Mouse (Mus musculus): Measurements from ENCODE around the gene Mapk8ip3. TPM values are rescaled to one million over a fixed set of nuclear protein-coding genes. Genes with fewer than 3 reads are reported as not detected.
A peak's percentile ranks its signal among the peaks of the same experiment; 100 is the strongest.

Gene Mapk8ip3
- polyA plus RNA-seq, 1 experiment from 2014 or later, result 22.4 TPM

DNA sequence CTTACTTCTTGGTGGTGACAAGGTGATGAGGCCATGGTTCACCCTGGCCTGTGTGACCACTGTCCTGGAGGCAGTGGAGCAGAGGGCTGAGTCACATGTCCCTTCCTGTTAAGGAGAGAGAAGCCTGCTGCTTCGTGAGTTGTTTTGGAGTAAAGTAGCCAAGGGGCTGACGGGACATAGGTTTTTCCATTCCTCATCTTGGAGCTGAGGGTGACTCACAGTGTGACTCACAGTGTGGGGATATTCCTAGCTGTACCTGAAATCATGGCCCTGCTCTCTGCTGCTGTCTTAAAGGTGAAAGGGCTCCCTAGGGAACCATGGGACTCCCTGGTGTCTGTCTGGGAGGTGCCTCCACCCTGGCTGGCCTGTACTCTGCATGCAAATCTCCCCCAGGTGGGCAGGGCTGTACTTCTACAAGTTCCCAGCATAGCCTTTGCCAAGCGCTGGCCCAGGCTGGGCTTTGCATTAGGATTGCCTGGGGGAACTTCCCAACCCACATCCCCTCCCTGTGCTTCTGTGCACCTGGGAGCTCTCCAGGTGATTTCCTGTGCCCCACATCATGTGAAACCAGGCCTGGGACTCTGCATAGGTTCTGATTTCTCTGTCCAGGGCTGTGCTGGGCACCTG lies 80.8 kb downstream of the Mapk8ip3 start:
- WGBS, result 82% methylated on average over 3 of the region's 3 CpGs
- H3K9me3 ChIP-seq, result no peaks in the 10 kb centered on the region
- no peak for ATAC-seq
- peaks cover 8% of the 10 kb centered on the region; the same call in 1 of the 2 replicates for H3K36me3 ChIP-seq
- H3K4me3 ChIP-seq (replicated peaks), result no peak overlapping the region
- no peaks in the 10 kb centered on the region for H3K27me3 ChIP-seq (replicated peaks)
- no peak overlapping the region for H3K27ac ChIP-seq
- H3K4me1 ChIP-seq (replicated peaks), result peaks cover 4% of the 10 kb centered on the region; the same call in 1 of the 2 replicates
- no peak overlapping the region for H3K9ac ChIP-seq
- H3K4me2 ChIP-seq (replicated peaks), result no peak overlapping the region

DNA sequence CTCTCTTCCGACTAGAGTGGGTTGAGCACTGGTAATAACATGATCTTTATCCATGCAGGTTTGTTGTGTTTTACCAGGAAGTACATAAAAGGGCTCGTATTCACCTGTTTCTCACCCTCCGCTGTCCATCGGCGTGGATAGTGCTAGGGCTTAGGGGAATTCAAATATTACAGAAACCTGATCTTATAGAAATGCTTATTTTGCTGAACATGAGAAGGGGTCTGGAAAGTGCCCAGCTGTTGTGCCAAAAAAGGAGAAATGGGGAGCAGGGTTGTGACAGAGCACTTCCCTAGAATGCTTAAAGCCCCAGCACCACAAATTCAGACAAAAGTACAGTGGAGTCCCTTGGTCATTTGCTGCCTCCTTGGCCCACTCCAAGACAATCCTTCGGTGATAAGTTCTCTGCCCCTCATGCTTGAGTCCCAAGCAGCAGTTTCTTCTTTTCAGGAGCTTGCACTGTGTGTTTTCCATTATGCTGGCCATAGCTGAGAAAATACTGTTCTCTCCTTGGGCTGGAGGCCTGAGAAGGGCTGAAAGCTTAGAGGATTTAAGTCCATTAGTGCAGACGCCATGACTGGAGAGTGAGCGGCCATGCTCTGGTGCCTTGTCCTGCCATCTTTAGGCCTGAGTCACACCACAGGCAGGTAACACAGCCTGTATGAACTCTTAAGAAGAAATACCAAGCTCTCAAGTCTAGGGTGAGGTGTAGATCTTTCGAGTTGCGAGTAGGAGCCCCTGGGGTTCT lies 85.2 kb downstream of the Mapk8ip3 start:
- no peaks in the 10 kb centered on the region for H3K9me3 ChIP-seq
- no peak for ATAC-seq
- no peak overlapping the region for H3K27ac ChIP-seq
- WGBS, result 79% methylated on average over 10 of the region's 10 CpGs
- peak overlapping the region; percentile 90 for H3K4me3 ChIP-seq (replicated peaks)
- 0 out of 2 replicates have a peak overlapping the region, but pooled peaks have one; percentile 2 for H3K9ac ChIP-seq
- H3K27me3 ChIP-seq (replicated peaks), result no peaks in the 10 kb centered on the region
- peak overlapping the region; percentile 86 for H3K4me2 ChIP-seq (replicated peaks)
- peaks cover 12% of the 10 kb centered on the region for H3K4me1 ChIP-seq (replicated peaks)
- H3K36me3 ChIP-seq, result peaks cover 8% of the 10 kb centered on the region; the same call in 1 of the 2 replicates

DNA sequence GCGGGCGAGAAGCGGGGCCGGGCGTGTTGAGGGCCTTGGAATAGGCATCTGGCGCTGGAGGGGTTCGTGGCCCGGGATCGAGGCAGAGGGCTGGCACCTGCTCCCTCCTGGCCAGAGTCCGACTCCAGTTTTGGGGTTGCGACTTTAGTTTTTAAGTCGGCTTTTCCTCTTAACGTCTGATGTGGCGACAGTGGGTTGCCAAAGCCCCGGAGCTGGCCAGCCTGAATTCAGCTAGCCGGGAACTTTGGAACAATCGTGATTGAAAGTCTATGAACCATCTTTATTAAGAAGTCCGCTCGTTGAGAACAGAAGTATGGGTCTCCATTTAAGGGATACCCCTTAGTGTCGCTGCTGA lies 86.0 kb downstream of the Mapk8ip3 start:
- peak overlapping the region; percentile 68 for H3K9ac ChIP-seq
- H3K4me2 ChIP-seq (replicated peaks), result peak overlapping the region; percentile 86
- H3K27ac ChIP-seq, result no peak overlapping the region
- WGBS, result 1% methylated on average over 20 of the region's 20 CpGs
- H3K4me3 ChIP-seq (replicated peaks), result peak overlapping the region; percentile 90
- H3K36me3 ChIP-seq, result peaks cover 8% of the 10 kb centered on the region; the same call in 1 of the 2 replicates
- peaks cover 12% of the 10 kb centered on the region for H3K4me1 ChIP-seq (replicated peaks)
- no peaks in the 10 kb centered on the region for H3K27me3 ChIP-seq (replicated peaks)
- no peaks in the 10 kb centered on the region for H3K9me3 ChIP-seq
- ATAC-seq, result no peak

DNA sequence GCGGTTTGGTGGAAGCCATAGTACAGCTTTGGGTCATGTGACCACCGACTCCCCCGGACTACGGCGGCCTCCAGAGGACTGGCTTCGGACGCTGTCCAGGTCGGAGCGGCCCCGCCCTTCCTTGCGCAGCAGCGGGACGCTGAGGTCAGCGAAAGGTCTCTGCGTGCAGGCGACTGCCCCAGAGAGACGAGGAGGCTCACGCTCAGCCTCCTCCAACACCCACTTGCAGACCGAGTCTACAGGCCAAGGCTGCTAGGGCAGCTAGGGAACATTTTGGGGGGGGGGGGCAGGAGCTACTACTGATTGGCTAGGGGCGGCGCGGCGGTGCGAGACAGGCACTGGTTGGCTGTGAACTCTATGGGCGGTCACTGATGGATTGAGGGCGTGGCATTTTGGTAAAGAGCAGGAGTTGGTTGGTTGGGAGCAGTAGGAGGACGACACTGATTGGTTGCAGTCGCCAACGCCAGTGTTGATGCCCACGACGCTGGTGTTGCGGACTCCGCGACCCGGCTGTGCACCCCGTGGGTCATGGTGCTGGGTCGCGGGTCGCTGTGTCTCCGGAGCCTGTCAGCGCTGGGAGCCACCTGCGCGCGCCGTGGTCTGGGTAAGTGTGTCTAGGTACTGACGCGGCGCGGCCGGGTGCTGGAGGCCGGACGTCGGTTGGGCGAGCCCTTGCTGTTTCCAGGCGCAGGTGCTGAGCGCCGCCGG lies 86.6 kb downstream of the Mapk8ip3 start, which contains the start of gene Fahd1:
TSS of gene Fahd1 (minus strand) at position 300 of the 708 bp plus-strand sequence.
- Histone ChIP-seq H3K4me1 (replicated peaks) (peaks cover 12% of the 10 kb centered on the region), H3K4me2 (replicated peaks) (peak within 1 kb of the TSS; percentile 86), H3K27me3 (replicated peaks) (no peaks in the 10 kb centered on the region), H3K9me3 (no peaks in the 10 kb centered on the region), H3K9ac (peak within 1 kb of the TSS; percentile 73), H3K27ac (peak within 1 kb of the TSS; percentile 95), H3K36me3 (peaks cover 8% of the 10 kb centered on the region; the same call in 1 of the 2 replicates), H3K4me3 (replicated peaks) (peak within 1 kb of the TSS; percentile 90)
- WGBS, result under 1% methylated on average over 58 of the region's 58 CpGs
- peak; percentile 98 for ATAC-seq

DNA sequence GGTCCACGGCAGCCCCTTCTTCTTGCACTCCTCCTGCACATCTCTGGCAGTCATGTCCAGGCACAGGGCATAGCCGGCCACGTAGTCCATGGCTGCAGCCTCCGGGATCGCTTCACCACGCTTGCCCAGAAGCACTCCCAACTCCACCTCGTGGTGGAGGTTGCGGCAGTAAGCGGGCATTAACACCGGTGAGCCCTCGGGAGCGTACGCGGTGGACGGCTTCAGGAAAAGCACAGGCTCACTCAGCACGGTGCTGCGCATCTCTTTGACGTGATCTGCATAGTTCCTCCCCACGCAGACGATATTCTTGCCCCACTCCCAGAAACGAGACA lies 87.1 kb downstream of the Mapk8ip3 start:
- peak overlapping the region; percentile 86 for H3K4me2 ChIP-seq (replicated peaks)
- H3K9me3 ChIP-seq, result no peaks in the 10 kb centered on the region
- H3K27ac ChIP-seq, result peak overlapping the region; percentile 95
- H3K36me3 ChIP-seq, result peaks cover 8% of the 10 kb centered on the region; the same call in 1 of the 2 replicates
- H3K4me1 ChIP-seq (replicated peaks), result peaks cover 12% of the 10 kb centered on the region
- under 1% methylated on average over 21 of the region's 21 CpGs for WGBS
- ATAC-seq, result peak; percentile 60
- H3K9ac ChIP-seq, result peak overlapping the region; percentile 73
- peak overlapping the region; percentile 90 for H3K4me3 ChIP-seq (replicated peaks)
- no peaks in the 10 kb centered on the region for H3K27me3 ChIP-seq (replicated peaks)

DNA sequence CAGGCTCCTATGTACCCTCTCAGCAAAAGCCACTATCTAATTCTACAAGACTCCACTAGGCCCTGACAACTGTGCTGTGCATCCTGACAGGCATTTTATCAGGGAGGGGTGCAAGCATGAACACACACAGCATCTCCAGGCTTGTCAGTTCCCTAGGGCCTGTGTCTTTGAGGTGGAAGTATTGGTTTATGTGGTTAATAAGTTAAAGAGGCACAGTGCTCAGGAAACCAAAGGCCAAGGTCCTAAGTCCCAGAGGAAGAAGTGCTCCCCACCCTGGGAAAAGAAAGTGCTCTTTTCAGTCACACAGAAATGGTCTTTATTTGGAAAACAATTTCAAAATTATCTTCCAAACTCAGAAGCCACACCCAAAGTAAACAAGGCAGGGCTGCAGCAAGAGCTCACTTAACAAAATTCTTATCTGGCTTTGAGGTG lies 88.2 kb downstream of the Mapk8ip3 start:
- H3K4me1 ChIP-seq (replicated peaks), result peaks cover 12% of the 10 kb centered on the region
- peak overlapping the region; percentile 86 for H3K4me2 ChIP-seq (replicated peaks)
- no peak overlapping the region for H3K9ac ChIP-seq
- peaks cover 5% of the 10 kb centered on the region; the same call in 1 of the 2 replicates for H3K36me3 ChIP-seq
- no peak; the same call in 1 of the 2 replicates for ATAC-seq
- peak overlapping the region; percentile 90 for H3K4me3 ChIP-seq (replicated peaks)
- H3K27me3 ChIP-seq (replicated peaks), result no peaks in the 10 kb centered on the region
- peak overlapping the region; percentile 51 for H3K27ac ChIP-seq
- H3K9me3 ChIP-seq, result no peaks in the 10 kb centered on the region

DNA sequence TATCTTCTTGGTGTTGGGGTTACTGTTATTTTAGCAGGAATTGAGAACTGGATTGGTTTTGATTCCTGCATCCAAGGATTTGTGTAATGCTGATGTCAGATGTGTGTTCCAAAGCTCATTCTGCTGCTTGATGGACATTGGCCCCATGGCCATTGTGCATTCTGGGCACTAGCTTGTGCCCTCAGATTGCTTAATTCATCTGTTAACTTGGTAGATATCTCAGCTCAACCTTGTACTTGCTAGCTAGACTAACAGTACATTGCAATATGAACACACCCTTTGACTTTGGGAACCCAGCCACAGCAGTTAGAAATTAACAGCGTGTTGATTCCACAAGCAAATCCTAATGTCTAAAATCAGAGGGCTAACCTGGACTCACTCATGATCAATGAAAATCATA lies 89.4 kb downstream of the Mapk8ip3 start:
- no peaks in the 10 kb centered on the region for H3K27me3 ChIP-seq (replicated peaks)
- peaks cover 12% of the 10 kb centered on the region for H3K4me1 ChIP-seq (replicated peaks)
- H3K4me2 ChIP-seq (replicated peaks), result no peak overlapping the region
- no peak overlapping the region for H3K27ac ChIP-seq
- no peak for ATAC-seq
- H3K4me3 ChIP-seq (replicated peaks), result no peak overlapping the region
- H3K9ac ChIP-seq, result no peak overlapping the region
- H3K9me3 ChIP-seq, result no peaks in the 10 kb centered on the region
- WGBS, result 89% methylated on average over 1 of the region's 1 CpGs
- no peaks in the 10 kb centered on the region for H3K36me3 ChIP-seq

DNA sequence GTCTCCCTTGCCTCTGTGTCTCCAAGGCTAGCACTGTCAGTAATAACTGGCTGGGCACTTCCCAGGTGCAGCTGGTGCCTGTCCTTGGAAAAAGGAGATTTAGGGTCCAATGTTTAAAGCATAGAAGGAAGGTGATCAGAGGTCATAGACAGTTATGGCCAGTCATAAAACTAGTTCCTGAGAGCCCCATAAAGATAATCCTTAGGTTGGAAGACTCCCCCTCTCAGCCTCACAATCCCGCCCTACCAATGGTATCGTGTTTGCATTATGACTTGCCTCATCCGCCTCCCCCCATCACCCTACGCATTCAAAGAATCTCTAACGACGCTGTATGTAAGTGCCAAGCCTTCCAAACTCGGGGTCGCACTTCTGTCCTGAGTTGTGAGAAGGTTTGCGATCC lies 92.3 kb downstream of the Mapk8ip3 start:
- peak; percentile 80 for ATAC-seq
- WGBS, result 35% methylated on average over 9 of the region's 9 CpGs
- Histone ChIP-seq H3K9me3 (no peaks in the 10 kb centered on the region), H3K27ac (peak overlapping the region; percentile 78), H3K27me3 (replicated peaks) (0 out of 2 replicates have a peak, but pooled peaks cover 3% of the 10 kb centered on the region), H3K9ac (no peak overlapping the region), H3K4me3 (replicated peaks) (no peak overlapping the region), H3K4me1 (replicated peaks) (peaks cover 5% of the 10 kb centered on the region), H3K36me3 (no peaks in the 10 kb centered on the region), H3K4me2 (replicated peaks) (peak overlapping the region; percentile 1; the same call in 1 of the 2 replicates)

DNA sequence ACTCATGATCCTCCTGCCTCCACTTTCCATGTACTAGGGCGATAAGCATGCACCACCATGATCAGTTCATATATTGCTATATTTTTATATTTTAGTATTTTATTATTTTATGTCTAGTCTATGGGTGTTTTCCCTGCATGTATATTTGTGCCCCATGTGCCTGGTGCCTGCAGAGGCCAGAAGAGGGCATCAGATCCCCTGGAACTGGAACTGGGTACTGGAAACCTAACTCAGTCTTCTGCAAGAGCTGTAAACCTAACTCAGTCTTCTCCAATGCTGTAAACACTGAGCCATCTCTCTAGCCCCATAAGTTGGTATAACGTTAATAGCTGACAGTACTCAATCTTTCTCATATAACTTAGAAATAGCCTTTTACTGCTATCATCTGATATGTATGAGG lies 94.1 kb downstream of the Mapk8ip3 start:
- ATAC-seq, result no peak
- Histone ChIP-seq H3K27me3 (replicated peaks) (0 out of 2 replicates have a peak, but pooled peaks cover 3% of the 10 kb centered on the region), H3K27ac (no peak overlapping the region), H3K4me1 (replicated peaks) (no peaks in the 10 kb centered on the region; the same call in 1 of the 2 replicates), H3K4me2 (replicated peaks) (no peak overlapping the region), H3K4me3 (replicated peaks) (no peak overlapping the region), H3K9ac (no peak overlapping the region), H3K36me3 (no peaks in the 10 kb centered on the region), H3K9me3 (no peaks in the 10 kb centered on the region)
- 51% methylated on average over 2 of the region's 2 CpGs for WGBS

Other genes with a start within 250 kb of the Mapk8ip3 start
- 7.0 and 7.7 TPM in 2 replicates for gene Syngr3, start 247.0 kb downstream of the Mapk8ip3 start, polyA plus RNA-seq (2015; fragmentation: Nextera tagmentation; extraction: Ambion mirVana)
- 41.8 and 45.9 TPM in 2 replicates for gene Gfer, start 240.8 kb downstream of the Mapk8ip3 start, polyA plus RNA-seq (2015; fragmentation: Nextera tagmentation; extraction: Ambion mirVana)
- 10.3 and 10.4 TPM in 2 replicates for gene Noxo1, start 240.7 kb downstream of the Mapk8ip3 start, polyA plus RNA-seq (2015; fragmentation: Nextera tagmentation; extraction: Ambion mirVana)
- gene Tbl3, start 229.3 kb downstream of the Mapk8ip3 start, polyA plus RNA-seq (2015; fragmentation: Nextera tagmentation; extraction: Ambion mirVana), result 67.3 and 67.5 TPM in 2 replicates
- gene Rnf151, start 218.9 kb downstream of the Mapk8ip3 start, polyA plus RNA-seq (2015; fragmentation: Nextera tagmentation; extraction: Ambion mirVana), result 0.11 and 0.19 TPM in 2 replicates
- gene Rps2, start 218.9 kb downstream of the Mapk8ip3 start, polyA plus RNA-seq (2015; fragmentation: Nextera tagmentation; extraction: Ambion mirVana), result 1,514 and 1,667 TPM in 2 replicates
- gene Ndufb10, start 212.5 kb downstream of the Mapk8ip3 start, polyA plus RNA-seq (2015; fragmentation: Nextera tagmentation; extraction: Ambion mirVana), result 303 and 319 TPM in 2 replicates
- not detected in 2 replicates for gene Rpl3l, start 209.2 kb downstream of the Mapk8ip3 start, polyA plus RNA-seq (2015; fragmentation: Nextera tagmentation; extraction: Ambion mirVana)
- gene Msrb1, start 200.3 kb downstream of the Mapk8ip3 start, polyA plus RNA-seq (2015; fragmentation: Nextera tagmentation; extraction: Ambion mirVana), result 32.4 and 33.9 TPM in 2 replicates
- 0.78 and 0.81 TPM in 2 replicates for gene Hs3st6, start 184.0 kb downstream of the Mapk8ip3 start, polyA plus RNA-seq (2015; fragmentation: Nextera tagmentation; extraction: Ambion mirVana)
- gene Meiob, start 132.7 kb downstream of the Mapk8ip3 start, polyA plus RNA-seq (2015; fragmentation: Nextera tagmentation; extraction: Ambion mirVana), result not detected in 2 replicates
- gene Hagh, start 96.8 kb downstream of the Mapk8ip3 start, polyA plus RNA-seq (2015; fragmentation: Nextera tagmentation; extraction: Ambion mirVana), result 55.1 and 69.8 TPM in 2 replicates
- 77.1 and 77.6 TPM in 2 replicates for gene Fahd1, start 86.6 kb downstream of the Mapk8ip3 start, polyA plus RNA-seq (2015; fragmentation: Nextera tagmentation; extraction: Ambion mirVana)
- 3.4 and 4.4 TPM in 2 replicates for gene Igfals, start 71.0 kb downstream of the Mapk8ip3 start, polyA plus RNA-seq (2015; fragmentation: Nextera tagmentation; extraction: Ambion mirVana)
- 51.5 and 57.9 TPM in 2 replicates for gene Nubp2, start 50.6 kb downstream of the Mapk8ip3 start, polyA plus RNA-seq (2015; fragmentation: Nextera tagmentation; extraction: Ambion mirVana)
- 32.0 and 33.4 TPM in 2 replicates for gene Spsb3, start 50.3 kb downstream of the Mapk8ip3 start, polyA plus RNA-seq (2015; fragmentation: Nextera tagmentation; extraction: Ambion mirVana)
- 27.3 and 27.4 TPM in 2 replicates for gene Eme2, start 41.9 kb downstream of the Mapk8ip3 start, polyA plus RNA-seq (2015; fragmentation: Nextera tagmentation; extraction: Ambion mirVana)
- 111 and 117 TPM in 2 replicates for gene Mrps34, start 41.9 kb downstream of the Mapk8ip3 start, polyA plus RNA-seq (2015; fragmentation: Nextera tagmentation; extraction: Ambion mirVana)
- 71.7 and 85.4 TPM in 2 replicates for gene Nme3, start 40.5 kb downstream of the Mapk8ip3 start, polyA plus RNA-seq (2015; fragmentation: Nextera tagmentation; extraction: Ambion mirVana)
- gene Jpt2, start 23.7 kb upstream of the Mapk8ip3 start, polyA plus RNA-seq (2015; fragmentation: Nextera tagmentation; extraction: Ambion mirVana), result 183 and 187 TPM in 2 replicates
- gene Cramp1l, start 78.8 kb upstream of the Mapk8ip3 start, polyA plus RNA-seq (2015; fragmentation: Nextera tagmentation; extraction: Ambion mirVana), result 5.2 and 5.3 TPM in 2 replicates
- 12.3 and 14.8 TPM in 2 replicates for gene Ift140, start 79.1 kb upstream of the Mapk8ip3 start, polyA plus RNA-seq (2015; fragmentation: Nextera tagmentation; extraction: Ambion mirVana)
- gene Tmem204, start 146.6 kb upstream of the Mapk8ip3 start, polyA plus RNA-seq (2015; fragmentation: Nextera tagmentation; extraction: Ambion mirVana), result 22.8 and 23.2 TPM in 2 replicates
- 34.0 and 39.3 TPM in 2 replicates for gene Telo2, start 179.0 kb upstream of the Mapk8ip3 start, polyA plus RNA-seq (2015; fragmentation: Nextera tagmentation; extraction: Ambion mirVana)
- 0.15 and 0.25 TPM in 2 replicates for gene Ptx4, start 183.8 kb upstream of the Mapk8ip3 start, polyA plus RNA-seq (2015; fragmentation: Nextera tagmentation; extraction: Ambion mirVana)
- 20.3 and 20.4 TPM in 2 replicates for gene Clcn7, start 196.4 kb upstream of the Mapk8ip3 start, polyA plus RNA-seq (2015; fragmentation: Nextera tagmentation; extraction: Ambion mirVana)
- 0.16 and 0.19 TPM in 2 replicates for gene Ccdc154, start 225.5 kb upstream of the Mapk8ip3 start, polyA plus RNA-seq (2015; fragmentation: Nextera tagmentation; extraction: Ambion mirVana)
- gene Gm38655, start 238.5 kb upstream of the Mapk8ip3 start, polyA plus RNA-seq (2015; fragmentation: Nextera tagmentation; extraction: Ambion mirVana), result 1.2 and 1.7 TPM in 2 replicates
- 37.4 and 39.5 TPM in 2 replicates for gene BC003965, start 247.6 kb upstream of the Mapk8ip3 start, polyA plus RNA-seq (2015; fragmentation: Nextera tagmentation; extraction: Ambion mirVana)

Data from intestine, embryonic 15.5 days (tissue).